Mouse (Mus musculus) forebrain, embryonic 15.5 days (tissue): ENCODE measurements around the gene Oaz2. TPM values are rescaled to one million over a fixed set of nuclear protein-coding genes. Genes with fewer than 3 reads are reported as not detected.

Experiments used
- ATAC-seq: fragments of 200-750 bp; cut with Nextera tagmentation; replicated peaks from 2 replicates; pipeline ENCODE4 v1.8.0; 2017; ENCODE audit warnings: mild to moderate bottlenecking, moderate TSS enrichment, moderate library complexity
- H3K27ac ChIP-seq: fragments of 300-500 bp; sonication (generic); replicated peaks from 2 replicates; pipeline ENCODE4 v1.5.1; 2015; ENCODE audit warnings: mild to moderate bottlenecking, inconsistent platforms
- H3K27me3 ChIP-seq: fragments of 300-500 bp; sonication (generic); 2 replicates; pipeline ENCODE4 v1.6.1; 2015; ENCODE audit warnings: inconsistent platforms
- H3K36me3 ChIP-seq: fragments of 300-500 bp; sonication (generic); 2 replicates; pipeline ENCODE4 v1.6.1; 2015; ENCODE audit warnings: mild to moderate bottlenecking, inconsistent platforms
- H3K4me1 ChIP-seq: fragments of 300-500 bp; sonication (generic); 2 replicates; pipeline ENCODE4 v1.6.1; 2015; ENCODE audit warnings: inconsistent platforms
- H3K4me2 ChIP-seq: fragments of 300-500 bp; sonication (generic); replicated peaks from 2 replicates; pipeline ENCODE4 v1.6.1; 2015; ENCODE audit warnings: mild to moderate bottlenecking, inconsistent platforms
- H3K4me3 ChIP-seq: fragments of 300-500 bp; sonication (generic); 2 replicates; pipeline ENCODE4 v1.5.1; 2015; ENCODE audit warnings: mild to moderate bottlenecking, inconsistent platforms
- H3K9ac ChIP-seq: fragments of 300-500 bp; sonication (generic); replicated peaks from 2 replicates; pipeline ENCODE4 v1.6.1; 2015; ENCODE audit warnings: mild to moderate bottlenecking, inconsistent platforms
- H3K9me3 ChIP-seq: fragments of 300-500 bp; sonication (generic); 2 replicates; pipeline ENCODE4 v1.6.1; 2016; ENCODE audit warnings: inconsistent platforms
- WGBS: fragments of 180-500 bp; shearing (Covaris S2); methylation state at CpG from one replicate; pipeline ENCODE4 v1.1.7; 2015; ENCODE audit warnings: mixed read lengths; 5-methylcytosine and 5-hydroxymethylcytosine counted together
- polyA plus RNA-seq: library from polyadenylated mRNA; unstranded; fragments of >200 nt; fragmentation: Nextera tagmentation; extraction: Ambion mirVana; gene quantifications from 2 replicates; pipeline ENCODE4 v1.2.1, GENCODE M21; 2015

Gene Oaz2
- 328 and 347 TPM in 2 replicates for polyA plus RNA-seq

DNA sequence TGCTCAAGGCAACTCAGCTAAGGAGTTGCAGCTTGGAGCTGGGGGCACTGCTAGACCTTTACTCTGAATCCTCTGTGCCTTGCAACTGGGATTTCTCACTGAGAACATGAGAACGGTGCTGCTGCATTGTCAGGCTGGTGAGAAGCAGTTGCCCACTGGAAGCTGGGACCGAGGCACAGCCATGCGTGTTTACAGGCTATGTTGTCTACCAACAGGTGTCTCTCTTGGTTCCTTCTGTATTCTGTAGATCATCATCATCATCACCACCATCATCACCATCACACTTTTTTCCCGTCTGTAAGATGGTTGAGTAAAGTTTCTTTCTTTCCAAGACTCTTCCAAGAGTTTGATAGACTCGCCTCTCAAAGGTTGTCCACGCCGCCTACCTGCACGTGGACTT, at the start of gene Oaz2:
Gene Oaz2 (plus strand): TSS at position 301 of the 400 bp plus-strand sequence.
- no peaks in the 10 kb centered on the region for H3K4me1 ChIP-seq
- H3K4me2 ChIP-seq: no peak within 1 kb of the TSS
- no peak within 1 kb of the TSS for H3K27ac ChIP-seq
- no peaks in the 10 kb centered on the region for H3K36me3 ChIP-seq
- ATAC-seq: no peak
- no peak within 1 kb of the TSS for H3K4me3 ChIP-seq
- H3K27me3 ChIP-seq: no peaks in the 10 kb centered on the region
- 94% methylated on average over 8 of the region's 8 CpGs for WGBS
- no peaks in the 10 kb centered on the region for H3K9me3 ChIP-seq
- no peak within 1 kb of the TSS for H3K9ac ChIP-seq

GRCm38 (mm10) chr9:65619311-65619710, 48.5 kb upstream of the Oaz2 start:
- ATAC-seq: no peak
- Histone ChIP-seq H3K27me3 (no peaks in the 10 kb centered on the region), H3K4me1 (no peaks in the 10 kb centered on the region), H3K36me3 (no peaks in the 10 kb centered on the region), H3K9me3 (no peaks in the 10 kb centered on the region), H3K27ac (no peak overlapping the region), H3K4me2 (no peak overlapping the region), H3K4me3 (no peak overlapping the region), H3K9ac (no peak overlapping the region)
- WGBS: 63% methylated on average over 3 of the region's 3 CpGs

- H3K9me3 ChIP-seq: no peaks in the 10 kb centered on the region
- no peak overlapping the region for H3K9ac ChIP-seq
- no peak overlapping the region for H3K4me3 ChIP-seq
- H3K36me3 ChIP-seq: no peaks in the 10 kb centered on the region
- no peak for ATAC-seq
- no peak overlapping the region for H3K27ac ChIP-seq
- no peak overlapping the region for H3K4me2 ChIP-seq
- H3K27me3 ChIP-seq: no peaks in the 10 kb centered on the region
- WGBS: 89% methylated on average over 4 of the region's 4 CpGs
- H3K4me1 ChIP-seq: no peaks in the 10 kb centered on the region
Observed at GRCm38 (mm10) chr9:65621196-65621595, 46.6 kb upstream of the Oaz2 start.

- H3K9ac ChIP-seq: no peak overlapping the region
- no peak overlapping the region for H3K4me2 ChIP-seq
- H3K4me1 ChIP-seq: no peaks in the 10 kb centered on the region
- H3K27me3 ChIP-seq: no peaks in the 10 kb centered on the region
- H3K9me3 ChIP-seq: no peaks in the 10 kb centered on the region
- no peak overlapping the region for H3K4me3 ChIP-seq
- H3K36me3 ChIP-seq: no peaks in the 10 kb centered on the region
- WGBS: 81% methylated on average over 2 of the region's 2 CpGs
- ATAC-seq: no peak
- H3K27ac ChIP-seq: no peak overlapping the region
Observed at GRCm38 (mm10) chr9:65621666-65622065, 46.1 kb upstream of the Oaz2 start.

GRCm38 (mm10) chr9:65622826-65623225, 45.0 kb upstream of the Oaz2 start:
- Histone ChIP-seq H3K27ac (no peak overlapping the region), H3K4me2 (no peak overlapping the region), H3K36me3 (no peaks in the 10 kb centered on the region), H3K9ac (no peak overlapping the region), H3K4me1 (no peaks in the 10 kb centered on the region), H3K27me3 (peaks cover 7% of the 10 kb centered on the region; the same call in 1 of the 2 replicates), H3K9me3 (no peaks in the 10 kb centered on the region), H3K4me3 (no peak overlapping the region)
- WGBS: 91% methylated on average over 5 of the region's 5 CpGs
- ATAC-seq: no peak

GRCm38 (mm10) chr9:65624266-65624665, 43.5 kb upstream of the Oaz2 start:
- Histone ChIP-seq H3K4me2 (no peak overlapping the region), H3K36me3 (no peaks in the 10 kb centered on the region), H3K27ac (no peak overlapping the region), H3K27me3 (peaks cover 15% of the 10 kb centered on the region), H3K9ac (no peak overlapping the region), H3K9me3 (no peaks in the 10 kb centered on the region), H3K4me3 (no peak overlapping the region), H3K4me1 (peaks cover 5% of the 10 kb centered on the region)
- WGBS: 81% methylated on average over 2 of the region's 2 CpGs
- ATAC-seq: no peak

DNA sequence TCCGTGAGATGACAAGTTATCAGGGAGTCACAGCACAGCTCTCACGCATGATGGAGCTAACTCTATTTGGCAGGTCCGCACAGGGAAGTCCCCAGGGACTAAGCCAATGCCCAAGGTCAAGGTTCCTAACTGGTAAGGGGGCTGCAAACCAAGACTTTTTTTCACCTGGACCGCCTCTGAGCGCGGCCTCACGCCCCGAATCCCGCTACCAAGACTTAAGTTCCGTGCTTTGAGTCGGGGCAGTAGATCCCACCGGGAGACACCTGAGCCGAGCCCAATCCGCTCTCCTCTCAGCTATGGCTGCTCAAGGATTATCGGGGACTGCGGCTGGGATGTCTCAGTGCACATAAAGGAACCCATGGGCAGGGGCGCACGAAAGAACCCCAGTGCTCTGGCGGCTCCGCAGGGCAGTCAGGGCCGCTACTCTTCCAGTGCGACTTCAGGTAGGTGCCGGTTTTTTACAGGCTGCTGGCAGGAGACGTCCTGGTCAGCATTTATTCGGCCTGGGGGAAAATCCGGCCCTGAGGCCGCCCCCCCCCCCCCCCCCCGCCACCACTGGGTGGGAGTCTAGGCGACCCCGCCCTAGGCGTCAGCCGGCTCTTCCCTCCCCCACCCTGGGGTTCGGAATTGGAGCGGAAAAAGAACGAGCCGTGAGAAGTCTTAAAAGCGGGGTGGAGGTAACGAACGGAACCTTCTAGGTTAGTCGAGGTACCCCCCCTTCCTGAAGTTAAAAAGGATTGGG, 38.6 kb upstream of the Oaz2 start, which contains the start of gene Rbpms2:
Gene Rbpms2 (plus strand): TSS at position 624 of the 742 bp plus-strand sequence.
- Histone ChIP-seq H3K27ac (no peak within 1 kb of the TSS), H3K9ac (peak within 1 kb of the TSS; percentile 55), H3K27me3 (peaks cover 45% of the 10 kb centered on the region), H3K36me3 (no peaks in the 10 kb centered on the region), H3K4me2 (peak within 1 kb of the TSS; percentile 100), H3K9me3 (no peaks in the 10 kb centered on the region), H3K4me1 (peaks cover 20% of the 10 kb centered on the region), H3K4me3 (peak within 1 kb of the TSS; percentile 77)
- ATAC-seq: no peak
- 1% methylated on average over 36 of the region's 40 CpGs for WGBS

DNA sequence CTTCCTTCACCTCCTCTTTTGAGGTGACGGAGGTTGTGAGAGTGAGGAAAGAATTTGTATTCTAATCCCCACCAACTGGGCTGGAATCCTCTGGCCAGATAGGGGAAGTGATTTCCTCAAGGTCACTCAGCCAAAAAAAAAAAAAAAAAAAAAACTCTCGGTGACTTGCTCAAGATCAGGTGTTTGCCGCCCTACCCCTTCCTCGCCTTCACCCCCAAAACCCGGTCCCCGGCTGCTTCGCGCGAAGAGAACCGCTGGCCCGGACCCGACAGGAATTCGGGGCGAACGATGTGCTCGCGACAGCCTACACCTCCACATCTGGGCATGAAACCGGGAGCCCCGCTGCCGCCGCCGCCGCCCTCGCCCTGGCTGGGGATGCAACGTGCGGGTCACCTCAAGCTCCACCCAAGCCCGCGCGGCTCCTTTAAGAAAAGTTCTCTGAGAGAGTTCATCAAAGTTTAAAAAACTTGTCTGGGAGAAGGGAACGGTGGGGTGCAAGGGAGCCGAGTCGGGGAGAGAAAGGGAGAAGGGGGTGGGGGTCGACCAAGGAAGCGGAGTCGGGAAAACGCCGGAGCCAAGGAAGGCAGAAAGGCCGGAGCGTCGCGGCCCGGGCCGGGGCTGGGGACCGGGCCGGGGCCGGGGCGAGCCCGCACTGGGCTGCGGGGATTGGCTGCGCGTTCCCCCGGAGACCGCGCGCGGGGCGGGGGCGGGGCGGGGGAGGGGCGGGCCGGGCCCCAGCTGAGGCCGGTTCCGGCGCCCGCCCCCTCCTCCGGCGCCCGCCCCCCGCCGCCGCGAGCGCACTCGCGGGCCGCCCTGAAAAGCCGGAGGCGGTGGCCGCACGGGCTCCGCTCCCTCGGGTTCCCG, 37.8 kb upstream of the Oaz2 start:
- Histone ChIP-seq H3K4me2 (peak overlapping the region; percentile 100), H3K27me3 (peaks cover 45% of the 10 kb centered on the region), H3K4me1 (peaks cover 20% of the 10 kb centered on the region), H3K27ac (no peak overlapping the region), H3K9ac (peak overlapping the region; percentile 55), H3K4me3 (peak overlapping the region; percentile 77), H3K36me3 (no peaks in the 10 kb centered on the region), H3K9me3 (no peaks in the 10 kb centered on the region)
- ATAC-seq: peak; percentile 89
- under 1% methylated on average over 45 of the region's 83 CpGs for WGBS

DNA sequence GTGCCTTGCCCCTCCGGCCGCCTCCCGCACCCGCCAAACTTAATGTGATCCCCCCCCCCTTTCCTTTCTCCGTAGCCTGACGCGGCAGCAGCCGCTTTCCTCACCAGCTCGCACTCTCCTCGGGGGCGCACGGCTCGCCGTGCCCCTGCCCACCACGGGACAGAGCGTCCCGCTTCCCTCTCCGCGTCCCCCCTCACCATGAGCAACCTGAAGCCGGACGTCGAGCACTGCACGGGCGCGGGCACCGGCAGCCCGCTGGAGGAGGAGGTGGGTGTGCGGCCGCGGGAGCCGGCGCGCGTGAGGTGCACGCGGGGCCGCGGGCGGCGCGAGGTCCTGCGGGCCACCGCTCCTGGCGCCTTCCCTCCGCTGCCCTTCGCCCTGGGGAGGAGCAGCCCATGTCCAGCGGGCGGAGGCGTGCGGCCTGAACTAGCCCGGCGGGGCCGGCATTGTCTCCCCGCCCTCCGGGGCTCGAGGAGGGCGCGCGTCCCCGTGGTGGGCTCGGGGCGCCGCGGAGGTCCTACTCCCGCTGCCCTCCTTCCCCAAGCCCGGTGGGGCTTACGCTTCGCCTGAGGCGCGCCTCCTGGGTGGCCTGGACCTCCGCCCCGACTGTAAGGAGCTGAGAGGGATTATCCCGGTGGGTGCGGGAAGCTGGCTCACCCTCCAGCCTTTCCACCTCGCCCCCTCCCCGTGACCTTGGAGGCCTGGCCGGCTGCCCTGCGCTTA, 37.0 kb upstream of the Oaz2 start:
- Histone ChIP-seq H3K36me3 (no peaks in the 10 kb centered on the region), H3K9me3 (no peaks in the 10 kb centered on the region), H3K4me3 (peak overlapping the region; percentile 77), H3K4me2 (peak overlapping the region; percentile 100), H3K9ac (peak overlapping the region; percentile 55), H3K4me1 (peaks cover 20% of the 10 kb centered on the region), H3K27ac (no peak overlapping the region), H3K27me3 (peaks cover 45% of the 10 kb centered on the region)
- under 1% methylated on average over 65 of the region's 78 CpGs for WGBS
- peak; percentile 74 for ATAC-seq

DNA sequence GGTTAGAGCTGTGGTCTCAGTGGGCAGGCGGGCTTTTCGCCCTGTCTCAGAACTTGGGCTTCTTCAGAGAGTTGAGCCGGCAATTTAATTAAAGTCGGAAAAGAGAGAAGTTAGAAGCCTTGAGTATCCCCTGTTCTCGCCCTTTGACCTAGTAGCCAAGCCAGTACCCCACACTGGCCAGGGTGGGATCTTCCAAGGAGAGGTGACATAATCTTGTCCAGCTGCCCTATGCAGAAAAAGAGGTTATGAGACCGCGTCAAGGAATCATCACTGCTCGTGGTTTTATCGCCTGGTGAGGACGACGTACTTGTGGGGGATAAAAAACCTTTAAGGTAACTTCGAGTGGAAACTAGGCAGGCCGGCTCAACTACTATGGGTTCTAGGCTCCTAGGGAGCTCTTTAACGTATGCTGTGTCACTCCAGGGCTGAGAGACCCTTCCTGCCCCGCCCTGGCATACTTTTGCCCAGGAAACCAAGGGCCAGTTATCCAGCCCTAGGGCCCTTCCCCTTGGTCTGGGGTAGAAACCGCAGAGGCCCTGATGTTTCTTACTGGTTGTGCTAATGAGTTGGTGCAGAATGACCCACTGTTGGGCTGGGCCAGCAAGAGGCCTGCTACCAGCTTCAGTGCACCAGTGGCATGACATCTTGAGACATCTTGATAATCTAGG, 36.3 kb upstream of the Oaz2 start:
- Histone ChIP-seq H3K4me1 (peaks cover 20% of the 10 kb centered on the region), H3K9ac (peak overlapping the region; percentile 55; the same call in 1 of the 2 replicates), H3K27ac (no peak overlapping the region), H3K4me2 (peak overlapping the region; percentile 100), H3K27me3 (peaks cover 45% of the 10 kb centered on the region), H3K9me3 (no peaks in the 10 kb centered on the region), H3K36me3 (no peaks in the 10 kb centered on the region), H3K4me3 (peak overlapping the region; percentile 77)
- ATAC-seq: no peak
- 20% methylated on average over 16 of the region's 16 CpGs for WGBS

DNA sequence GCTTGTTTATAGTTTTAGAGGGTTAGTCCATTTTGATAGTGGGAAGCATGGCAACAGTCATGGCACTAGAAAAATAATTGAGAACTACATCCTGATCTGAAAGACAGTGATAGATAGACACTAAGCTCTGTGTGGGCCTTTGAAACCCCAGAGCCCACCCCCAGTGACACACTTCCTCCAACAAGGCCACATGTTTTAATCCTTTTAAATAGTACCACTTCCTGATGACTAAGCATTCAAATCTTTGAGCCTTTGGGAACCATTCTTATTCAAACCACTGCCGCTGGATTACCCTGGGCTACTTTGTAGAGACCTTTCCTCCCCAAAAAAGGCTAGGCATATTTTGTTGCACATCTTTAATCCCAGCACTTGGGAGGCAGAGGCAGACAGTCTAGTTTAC, 32.0 kb upstream of the Oaz2 start:
- Histone ChIP-seq H3K36me3 (no peaks in the 10 kb centered on the region), H3K4me3 (no peak overlapping the region), H3K4me2 (no peak overlapping the region), H3K9ac (no peak overlapping the region), H3K27me3 (peaks cover 17% of the 10 kb centered on the region; the same call in 1 of the 2 replicates), H3K4me1 (peaks cover 5% of the 10 kb centered on the region), H3K27ac (no peak overlapping the region), H3K9me3 (no peaks in the 10 kb centered on the region)
- ATAC-seq: no peak
- 48% methylated on average over 1 of the region's 1 CpGs for WGBS
